Mouse (Mus musculus) lung, adult 2 months (tissue): ENCODE data around the gene Abcc9. TPM values are rescaled to one million over a fixed set of nuclear protein-coding genes. Genes with fewer than 3 reads are reported as not detected.

ENCODE experiments used
- DNase-seq: peaks from one replicate; pipeline ENCODE4 v3.0.0; 2022
- H3K4me1 ChIP-seq: fragments of 200-500 bp; 2 replicates; pipeline ENCODE4 v1.6.1; 2011; ENCODE audit warnings: low read length; ENCODE audit not compliant: control insufficient read depth, insufficient read depth
- H3K4me3 ChIP-seq: fragments of 200-500 bp; replicated peaks from 2 replicates; pipeline ENCODE3; 2011; ENCODE audit warnings: low read depth, mild to moderate bottlenecking, control low read depth, low read length; ENCODE audit errors: extremely low read depth
- CTCF ChIP-seq: fragments of 200-500 bp; IDR thresholded peaks from 2 replicates; pipeline ENCODE4 v1.5.1; 2011; ENCODE audit warnings: mild to moderate bottlenecking, low read length, control low read depth; ENCODE audit not compliant: insufficient read depth
- POLR2A ChIP-seq: fragments of 200-500 bp; IDR thresholded peaks from 2 replicates; pipeline ENCODE4 v1.6.1; 2011; ENCODE audit warnings: low read depth, mild to moderate bottlenecking, control low read depth, low read length, borderline replicate concordance; ENCODE audit errors: extremely low read depth
- WGBS: fragments of 180-500 bp; shearing (Covaris S2); methylation state at CpG from one replicate; pipeline ENCODE4 v1.1.7; 2018; 5-methylcytosine and 5-hydroxymethylcytosine counted together
- polyA plus RNA-seq: library from polyadenylated mRNA; depleted of rRNA; stranded (reverse); fragments of >200 nt; gene quantifications from 2 replicates; pipeline ENCODE4 v1.2.3, GENCODE M21; 2012

The Abcc9 gene
- polyA plus RNA-seq, 1 experiment = 4.5 TPM

DNA sequence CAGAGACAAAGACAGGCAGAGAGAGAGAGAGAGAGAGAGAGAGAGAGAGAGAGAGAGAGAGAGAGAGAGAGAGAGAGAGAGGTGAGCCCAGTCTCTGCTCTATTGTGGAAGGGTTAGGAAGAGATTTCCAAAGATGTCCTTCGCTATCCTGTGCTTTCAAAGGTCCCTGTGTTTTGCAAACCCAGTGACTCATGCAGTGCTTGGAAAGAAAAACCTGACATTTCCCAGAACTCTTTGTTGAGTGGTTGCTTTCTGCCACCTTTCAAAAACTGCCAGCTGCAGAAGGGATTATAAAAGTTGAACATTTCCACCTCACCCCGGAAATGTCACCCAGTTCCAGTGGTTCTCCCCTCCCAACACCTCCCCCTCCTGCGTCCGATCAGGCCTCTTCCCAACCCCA, 123.3 kb downstream of the Abcc9 start:
- Histone ChIP-seq H3K4me1 (no peaks in the 10 kb centered on the region), H3K4me3 (no peak overlapping the region)
- WGBS = 68% methylated on average over 4 of the region's 4 CpGs
- DNase-seq = no peak
- TF ChIP-seq CTCF = no peak
- no peak for TF ChIP-seq POLR2A

- TF ChIP-seq CTCF (no peak), POLR2A (no peak)
- WGBS = 76% methylated on average over 6 of the region's 6 CpGs
- no peak for DNase-seq
- no peak overlapping the region for H3K4me3 ChIP-seq
- no peaks in the 10 kb centered on the region; the same call in 1 of the 2 replicates for H3K4me1 ChIP-seq
These were observed 124.3 kb downstream of the Abcc9 start for GRCm38 (mm10) chr6:142577801-142578200.

GRCm38 (mm10) chr6:142572876-142573275, 129.2 kb downstream of the Abcc9 start:
- no peak for DNase-seq
- no peak overlapping the region for H3K4me3 ChIP-seq
- 18% methylated on average over 6 of the region's 6 CpGs for WGBS
- H3K4me1 ChIP-seq = no peaks in the 10 kb centered on the region; the same call in 1 of the 2 replicates
- TF ChIP-seq CTCF (no peak), POLR2A (no peak)

- Histone ChIP-seq H3K4me3 (no peak overlapping the region), H3K4me1 (no peaks in the 10 kb centered on the region; the same call in 1 of the 2 replicates)
- WGBS = 4% methylated on average over 21 of the region's 21 CpGs
- TF ChIP-seq CTCF = no peak
- no peak for TF ChIP-seq POLR2A
- DNase-seq = no peak
These were observed 130.3 kb downstream of the Abcc9 start for GRCm38 (mm10) chr6:142571629-142572360.

- WGBS = 1% methylated on average over 28 of the region's 34 CpGs
- DNase-seq = peak; percentile 31
- peak within 1 kb of the TSS; percentile 56 for H3K4me3 ChIP-seq
- no peaks in the 10 kb centered on the region; the same call in 1 of the 2 replicates for H3K4me1 ChIP-seq
- TF ChIP-seq POLR2A (no peak), CTCF (no peak)
These were observed 131.0 kb downstream of the Abcc9 start, which contains the start of gene Kcnj8 for GRCm38 (mm10) chr6:142571055-142571618. Gene Kcnj8 (minus strand): TSS chr6:142571614.

DNA sequence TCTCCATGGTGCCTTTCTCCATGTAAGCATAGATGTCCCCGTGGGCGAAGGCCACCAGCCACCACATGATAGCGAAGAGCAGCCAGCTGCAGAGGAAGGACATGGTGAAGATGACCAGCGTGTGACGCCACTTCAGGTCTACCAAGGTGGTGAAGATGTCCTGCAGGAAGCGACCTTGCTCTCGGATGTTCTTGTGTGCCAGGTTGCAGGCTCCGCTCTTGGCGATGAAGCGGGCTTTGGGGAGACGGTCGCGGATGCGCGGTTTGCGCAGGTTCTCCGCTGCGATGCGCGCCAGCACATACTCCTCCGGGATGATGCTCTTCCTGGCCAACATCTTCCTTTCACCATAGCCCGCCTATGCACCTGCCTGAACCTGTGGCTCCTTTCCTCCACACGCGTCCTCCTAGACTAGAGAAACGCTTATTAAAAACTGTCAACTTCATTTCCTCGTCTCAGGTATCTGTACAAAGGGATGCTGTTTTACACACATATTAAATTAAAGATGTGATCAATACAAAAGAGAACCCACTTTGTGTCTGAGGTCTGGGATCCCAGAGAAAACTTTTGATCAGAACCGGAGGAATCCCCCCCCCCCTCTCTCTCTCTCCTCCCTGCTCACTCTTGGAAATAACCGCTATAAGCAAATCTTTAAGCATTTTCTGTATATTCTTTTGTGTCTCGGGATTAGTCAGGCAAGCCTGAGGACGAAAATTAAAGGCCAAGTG, 131.9 kb downstream of the Abcc9 start:
- WGBS = 23% methylated on average over 30 of the region's 30 CpGs
- no peak for DNase-seq
- TF ChIP-seq CTCF = no peak
- Histone ChIP-seq H3K4me3 (peak overlapping the region; percentile 2), H3K4me1 (no peaks in the 10 kb centered on the region; the same call in 1 of the 2 replicates)

GRCm38 (mm10) chr6:142568713-142569357, 133.3 kb downstream of the Abcc9 start:
- no peak for DNase-seq
- H3K4me1 ChIP-seq = no peaks in the 10 kb centered on the region; the same call in 1 of the 2 replicates
- TF ChIP-seq POLR2A (no peak), CTCF (no peak)
- H3K4me3 ChIP-seq = no peak overlapping the region
- 66% methylated on average over 7 of the region's 7 CpGs for WGBS

- TF ChIP-seq POLR2A (no peak), CTCF (no peak)
- no peak overlapping the region for H3K4me3 ChIP-seq
- H3K4me1 ChIP-seq = no peaks in the 10 kb centered on the region; the same call in 1 of the 2 replicates
- WGBS = 16% methylated on average over 5 of the region's 5 CpGs
- no peak for DNase-seq
These were observed 134.7 kb downstream of the Abcc9 start for GRCm38 (mm10) chr6:142567452-142567851.

GRCm38 (mm10) chr6:142564746-142565145, 137.4 kb downstream of the Abcc9 start:
- TF ChIP-seq CTCF (no peak), POLR2A (no peak)
- no peaks in the 10 kb centered on the region for H3K4me1 ChIP-seq
- no peak for DNase-seq
- H3K4me3 ChIP-seq = no peak overlapping the region
- 86% methylated on average over 3 of the region's 3 CpGs for WGBS
